Comparison of ENCODE assay signal across 28 mouse cellular contexts in genomic region chr15:67025746-67026145, GRCm38 (mm10).
"Had no signal": no experiment of that assay in that cellular context is flagged by ENCODE, and none has a peak within 500 bp of the region (broad histone marks: within the 10 kb centered on the region; RNA-seq: fewer than 3 reads in every experiment).

No protein-coding gene starts in this region.

- H3K27me3 ChIP-seq: heart, embryonic 12.5 days; heart, embryonic 13.5 days; heart, embryonic 15.5 days; hindbrain, embryonic 12.5 days; hindbrain, embryonic 13.5 days; hindbrain, embryonic 15.5 days; intestine, embryonic 15.5 days; kidney, embryonic 15.5 days had no signal

- H3K4me1 ChIP-seq: heart, embryonic 10.5 days; heart, embryonic 12.5 days; heart, embryonic 13.5 days; heart, embryonic 15.5 days; hindbrain, embryonic 10.5 days; hindbrain, embryonic 12.5 days; hindbrain, embryonic 13.5 days; hindbrain, embryonic 15.5 days; intestine, embryonic 15.5 days; kidney, embryonic 15.5 days had no signal

- DNase-seq: heart, postnatal 10 days; heart, postnatal 14 days; heart, postnatal 4 days; kidney, adult 11 months; kidney, adult 18-20 months; kidney, adult 2 months; kidney, adult 8-10 months; kidney, adult 9 months; kidney, postnatal 10 days; kidney, postnatal 14 days; kidney, postnatal 36 days; kidney, postnatal 4 days; layer of hippocampus, adult 9-11 months; layer of hippocampus, postnatal 36 days had no signal

- H3K27ac ChIP-seq: heart, embryonic 10.5 days; heart, embryonic 13.5 days; heart, embryonic 15.5 days; hindbrain, embryonic 10.5 days; hindbrain, embryonic 12.5 days; hindbrain, embryonic 13.5 days; hindbrain, embryonic 14.5 days; hindbrain, embryonic 15.5 days; hindbrain, postnatal 0 days; intestine, embryonic 15.5 days; kidney, embryonic 15.5 days; kidney, postnatal 0 days; layer of hippocampus, adult 2 months had no signal

- H3K36me3 ChIP-seq: heart, embryonic 10.5 days; heart, embryonic 12.5 days; heart, embryonic 13.5 days; heart, embryonic 15.5 days; hindbrain, embryonic 10.5 days; hindbrain, embryonic 12.5 days; hindbrain, embryonic 13.5 days; hindbrain, embryonic 15.5 days; intestine, embryonic 15.5 days; kidney, embryonic 15.5 days had no signal

- H3K9ac ChIP-seq: heart, embryonic 12.5 days; heart, embryonic 13.5 days; heart, embryonic 15.5 days; hindbrain, embryonic 12.5 days; hindbrain, embryonic 13.5 days; hindbrain, embryonic 14.5 days; hindbrain, embryonic 15.5 days; intestine, embryonic 15.5 days; kidney, embryonic 15.5 days had no signal

- H3K4me3 ChIP-seq: heart, embryonic 10.5 days; heart, embryonic 12.5 days; heart, embryonic 13.5 days; heart, embryonic 15.5 days; hindbrain, embryonic 10.5 days; hindbrain, embryonic 12.5 days; hindbrain, embryonic 13.5 days; hindbrain, embryonic 15.5 days; intestine, embryonic 15.5 days; kidney, embryonic 15.5 days; layer of hippocampus, adult 2 months had no signal
